Mouse (Mus musculus) megakaryocyte, embryonic 14.5 days (primary cell): ENCODE results near the gene Asprv1. TPM values are rescaled to one million over a fixed set of nuclear protein-coding genes. Genes with fewer than 3 reads are reported as not detected.

Source experiments
- H3K27me3 ChIP-seq: replicated peaks from 2 replicates; pipeline ENCODE3; 2012; ENCODE audit warnings: inconsistent platforms
- H3K36me3 ChIP-seq: replicated peaks from 2 replicates; pipeline ENCODE3; 2012; ENCODE audit warnings: low read length, inconsistent platforms, mixed read lengths
- H3K4me1 ChIP-seq: 2 replicates; pipeline ENCODE4 v1.6.1; 2012; ENCODE audit warnings: inconsistent platforms
- H3K4me3 ChIP-seq: replicated peaks from 2 replicates; pipeline ENCODE3; 2012; ENCODE audit warnings: moderate library complexity, mild to moderate bottlenecking, inconsistent platforms
- H3K9me3 ChIP-seq: 2 replicates; pipeline ENCODE4 v1.6.1; 2012; ENCODE audit warnings: inconsistent platforms
- FLI1 ChIP-seq: IDR thresholded peaks from 2 replicates; pipeline ENCODE4 v1.6.1; 2012; ENCODE audit warnings: low read length, inconsistent platforms, mixed read lengths
- GATA1 ChIP-seq: IDR thresholded peaks from 3 replicates; pipeline ENCODE4 v1.6.1; 2012; ENCODE audit warnings: mixed read lengths, low read length, inconsistent platforms, borderline replicate concordance
- polyA plus RNA-seq: library from polyadenylated mRNA; stranded (reverse); fragments of >175 nt; gene quantifications from 2 replicates; pipeline ENCODE4 v1.2.3, GENCODE M21; 2012; ENCODE audit warnings: low replicate concordance; ENCODE audit not compliant: insufficient read depth

Gene Asprv1
- polyA plus RNA-seq, 1 experiment: 0.64 TPM

- no peak overlapping the region for H3K4me3 ChIP-seq
- H3K36me3 ChIP-seq: peaks cover 97% of the 10 kb centered on the region
- no peak for TF ChIP-seq GATA1
- TF ChIP-seq FLI1: no peak
Measured at GRCm38 (mm10) chr6:86658501-86658900, 30.5 kb downstream of the Asprv1 start.

GRCm38 (mm10) chr6:86660161-86660877 is 32.4 kb downstream of the Asprv1 start:
- no peak for TF ChIP-seq FLI1
- TF ChIP-seq GATA1: no peak
- Histone ChIP-seq H3K4me3 (peak overlapping the region; percentile 83), H3K9me3 (no peaks in the 10 kb centered on the region), H3K4me1 (peaks cover 94% of the 10 kb centered on the region), H3K27me3 (no peaks in the 10 kb centered on the region), H3K36me3 (peaks cover 97% of the 10 kb centered on the region)

More at GRCm38 (mm10) chr6:86658501-86658900, 30.5 kb downstream of the Asprv1 start:
- H3K9me3 ChIP-seq: no peaks in the 10 kb centered on the region
- no peaks in the 10 kb centered on the region for H3K27me3 ChIP-seq
- peaks cover 94% of the 10 kb centered on the region for H3K4me1 ChIP-seq

- peak overlapping the region; percentile 99 for H3K4me3 ChIP-seq
- H3K36me3 ChIP-seq: peaks cover 85% of the 10 kb centered on the region
- no peaks in the 10 kb centered on the region for H3K27me3 ChIP-seq
- H3K9me3 ChIP-seq: no peaks in the 10 kb centered on the region
- peaks cover 84% of the 10 kb centered on the region for H3K4me1 ChIP-seq
- TF ChIP-seq GATA1 (no peak), FLI1 (no peak)
Measured at GRCm38 (mm10) chr6:86665076-86665475, 37.1 kb downstream of the Asprv1 start.

GRCm38 (mm10) chr6:86665560-86666307 is 37.8 kb downstream of the Asprv1 start:
- TF ChIP-seq FLI1: no peak
- no peak for TF ChIP-seq GATA1
- Histone ChIP-seq H3K4me3 (peak overlapping the region; percentile 99), H3K27me3 (no peaks in the 10 kb centered on the region), H3K36me3 (peaks cover 79% of the 10 kb centered on the region), H3K9me3 (no peaks in the 10 kb centered on the region), H3K4me1 (peaks cover 84% of the 10 kb centered on the region)

GRCm38 (mm10) chr6:86667061-86667460 is 39.1 kb downstream of the Asprv1 start:
- Histone ChIP-seq H3K36me3 (peaks cover 78% of the 10 kb centered on the region), H3K4me3 (peak overlapping the region; percentile 99), H3K27me3 (no peaks in the 10 kb centered on the region), H3K9me3 (no peaks in the 10 kb centered on the region), H3K4me1 (peaks cover 76% of the 10 kb centered on the region)
- no peak for TF ChIP-seq FLI1
- no peak for TF ChIP-seq GATA1

GRCm38 (mm10) chr6:86668580-86669239 is 40.7 kb downstream of the Asprv1 start, which contains the start of gene Mxd1:
Gene Mxd1 (minus strand): TSS chr6:86669161.
- H3K36me3 ChIP-seq: peaks cover 78% of the 10 kb centered on the region
- no peaks in the 10 kb centered on the region for H3K27me3 ChIP-seq
- H3K4me1 ChIP-seq: peaks cover 65% of the 10 kb centered on the region
- no peak for TF ChIP-seq GATA1
- TF ChIP-seq FLI1: no peak
- H3K4me3 ChIP-seq: peak within 1 kb of the TSS; percentile 99
- H3K9me3 ChIP-seq: no peaks in the 10 kb centered on the region

- H3K4me1 ChIP-seq: peaks cover 59% of the 10 kb centered on the region
- TF ChIP-seq GATA1: no peak
- TF ChIP-seq FLI1: no peak
- no peaks in the 10 kb centered on the region for H3K9me3 ChIP-seq
- H3K4me3 ChIP-seq: peak overlapping the region; percentile 99
- peaks cover 78% of the 10 kb centered on the region for H3K36me3 ChIP-seq
- H3K27me3 ChIP-seq: no peaks in the 10 kb centered on the region
Measured at GRCm38 (mm10) chr6:86669240-86669727, 41.3 kb downstream of the Asprv1 start.

- Histone ChIP-seq H3K4me3 (no peak overlapping the region), H3K36me3 (peaks cover 78% of the 10 kb centered on the region), H3K9me3 (no peaks in the 10 kb centered on the region), H3K27me3 (no peaks in the 10 kb centered on the region), H3K4me1 (peaks cover 43% of the 10 kb centered on the region)
- TF ChIP-seq FLI1 (no peak), GATA1 (no peak)
Measured at GRCm38 (mm10) chr6:86670873-86671272, 42.9 kb downstream of the Asprv1 start.

- no peak for TF ChIP-seq GATA1
- TF ChIP-seq FLI1: no peak
Measured at GRCm38 (mm10) chr6:86678341-86678740, 50.4 kb downstream of the Asprv1 start.

More at GRCm38 (mm10) chr6:86678341-86678740, 50.4 kb downstream of the Asprv1 start:
- Histone ChIP-seq H3K4me3 (no peak overlapping the region), H3K4me1 (peaks cover 10% of the 10 kb centered on the region), H3K9me3 (no peaks in the 10 kb centered on the region), H3K36me3 (peaks cover 96% of the 10 kb centered on the region), H3K27me3 (no peaks in the 10 kb centered on the region)

Other genes starting within 250 kb of the Asprv1 start
- gene Pcyox1, start 231.0 kb upstream of the Asprv1 start, polyA plus RNA-seq: 8.2 and 12.4 TPM in 2 replicates
- gene Tia1, start 223.9 kb upstream of the Asprv1 start, polyA plus RNA-seq: 2.0 and 6.4 TPM in 2 replicates
- not detected in 2 replicates for gene Gm44790, start 201.5 kb upstream of the Asprv1 start, polyA plus RNA-seq
- 5.3 TPM in 1 of 2 replicates, not detected in the other for gene C87436, start 189.8 kb upstream of the Asprv1 start, polyA plus RNA-seq
- gene Pcbp1, start 101.8 kb upstream of the Asprv1 start, polyA plus RNA-seq: 984 and 2,235 TPM in 2 replicates
- gene Mxd1, start 41.0 kb downstream of the Asprv1 start, polyA plus RNA-seq: 45.0 and 47.5 TPM in 2 replicates
- 56.3 and 375 TPM in 2 replicates for gene Snrnp27, start 56.4 kb downstream of the Asprv1 start, polyA plus RNA-seq
- 4.3 and 7.1 TPM in 2 replicates for gene Gmcl1, start 105.2 kb downstream of the Asprv1 start, polyA plus RNA-seq
- gene Anxa4, start 165.4 kb downstream of the Asprv1 start, polyA plus RNA-seq: 2.0 and 21.6 TPM in 2 replicates
- gene Aak1, start 221.4 kb downstream of the Asprv1 start, polyA plus RNA-seq: 2.2 and 6.8 TPM in 2 replicates